Mouse (Mus musculus): ENCODE data around the gene Pcsk5.

Pcsk5 gene

DNA sequence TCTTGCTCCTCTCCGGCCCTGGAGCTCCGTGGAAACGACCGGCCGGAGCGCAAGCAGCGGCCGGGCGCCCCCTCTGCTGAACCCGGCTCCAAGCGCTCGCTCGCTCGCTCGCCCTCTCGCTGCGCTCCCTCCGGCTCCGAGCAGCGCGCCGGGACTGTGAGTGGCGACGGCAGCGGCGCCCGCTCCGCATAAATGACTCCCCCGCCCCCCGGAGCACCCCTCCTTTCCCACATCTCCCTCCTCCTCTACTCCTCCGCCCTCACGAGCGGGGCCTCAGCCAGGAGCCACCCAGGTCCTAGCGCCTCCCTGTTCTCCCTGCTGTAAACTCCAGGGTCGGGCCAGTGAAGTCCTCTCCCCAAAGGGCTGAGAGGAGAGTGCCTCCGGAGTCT, at the start of gene Pcsk5:
Pcsk5 (minus strand) TSS at position 162 of the 389 bp plus-strand sequence.
- peak; percentile 84 for DNase-seq

DNA sequence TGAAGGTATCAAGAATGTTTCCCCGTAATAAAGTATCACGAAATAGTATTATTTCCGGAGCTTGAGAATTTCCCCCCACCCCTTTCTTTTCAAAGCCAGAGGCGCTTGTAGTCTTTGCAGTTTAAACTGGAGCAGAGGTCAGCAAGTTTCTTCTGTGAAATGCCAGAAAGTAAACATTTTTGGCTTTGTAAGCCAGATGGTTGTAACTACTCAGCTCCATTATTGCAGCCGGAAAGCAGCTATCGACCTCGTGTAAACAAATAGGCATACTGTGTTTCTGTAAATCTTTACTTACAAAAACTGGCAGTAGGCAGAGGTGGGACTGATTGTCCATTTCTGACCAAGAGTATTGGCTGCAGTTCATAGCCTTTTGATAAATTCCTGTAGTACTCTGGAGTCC, 38.4 kb upstream of the Pcsk5 start:
- no peak for DNase-seq

- no peak for DNase-seq
These were observed 37.0 kb upstream of the Pcsk5 start for GRCm38 (mm10) chr19:17874388-17874787.

DNA sequence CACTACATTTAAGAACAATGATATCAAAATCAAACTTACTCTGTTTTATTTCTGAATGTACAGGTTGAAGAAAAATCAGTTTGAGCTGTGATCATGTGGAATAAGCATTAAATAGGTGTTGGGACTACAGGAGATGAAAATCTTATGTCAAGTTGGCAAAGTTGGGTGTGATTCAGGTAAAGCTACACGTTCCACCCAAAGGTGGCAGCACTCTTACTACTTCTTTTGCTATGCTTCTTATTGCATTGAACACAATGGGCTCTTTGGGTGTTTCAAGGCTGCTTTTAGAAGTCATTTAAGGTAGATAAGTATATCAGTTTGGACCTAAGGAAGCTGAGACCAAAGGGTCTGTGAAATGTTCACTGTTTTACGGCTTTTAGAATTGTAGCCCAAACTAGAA, 36.3 kb upstream of the Pcsk5 start:
- no peak for DNase-seq

GRCm38 (mm10) chr19:17866317-17866891, 29.0 kb upstream of the Pcsk5 start:
- no peak for DNase-seq

DNA sequence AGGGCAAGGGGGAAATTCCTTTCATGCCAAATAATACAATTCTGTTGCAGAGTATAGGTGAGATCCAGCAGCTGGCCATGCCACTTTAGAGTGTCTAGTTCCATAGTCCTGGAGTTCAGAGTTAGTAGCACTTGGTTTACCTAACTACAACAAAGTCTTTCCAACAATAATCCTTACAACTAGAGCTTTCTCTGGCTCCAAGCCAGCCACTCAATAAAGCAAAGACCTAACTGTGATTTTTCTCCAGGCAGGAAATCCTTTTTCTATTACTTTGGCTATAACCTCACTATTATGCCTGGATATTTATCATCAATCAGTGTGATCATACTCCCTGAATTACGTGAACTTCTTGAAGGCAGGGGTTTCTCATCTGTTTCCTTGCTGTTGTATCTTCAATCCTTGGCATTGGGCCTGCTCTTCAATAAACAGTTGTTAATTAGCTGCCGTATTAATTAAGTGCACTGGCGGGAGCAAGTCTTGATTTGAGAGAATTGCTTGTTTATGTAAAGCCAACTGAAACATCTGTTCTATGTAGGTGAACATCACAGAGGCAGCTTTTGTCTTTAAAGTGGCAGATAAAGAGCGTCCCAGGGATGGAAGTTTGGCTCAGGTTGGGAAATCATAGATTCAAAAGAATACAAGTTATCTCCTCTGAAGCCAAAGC, 23.1 kb upstream of the Pcsk5 start:
- no peak for DNase-seq

DNA sequence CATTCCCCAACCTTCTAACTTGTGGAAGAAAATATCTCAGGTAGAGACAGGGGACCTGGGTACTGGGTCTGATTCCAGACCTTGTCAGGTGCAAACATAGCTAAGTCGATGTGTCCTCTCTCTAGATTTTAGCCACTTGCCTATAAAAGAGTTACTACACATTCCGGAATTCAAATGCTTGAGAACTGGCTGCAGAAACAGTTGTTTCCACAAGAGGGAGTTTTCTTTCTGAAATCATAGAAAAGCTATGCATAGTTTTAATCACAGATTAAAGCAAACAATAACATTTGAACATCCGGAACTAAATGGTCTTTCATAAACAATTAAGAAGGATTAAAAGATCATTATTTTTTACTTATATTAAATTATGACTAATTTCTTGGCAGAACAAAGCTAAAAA, 19.3 kb upstream of the Pcsk5 start:
- DNase-seq, result peak; percentile 3

GRCm38 (mm10) chr19:17848417-17848816, 11.0 kb upstream of the Pcsk5 start:
- no peak for DNase-seq

- DNase-seq, result no peak
These were observed 8.5 kb upstream of the Pcsk5 start for GRCm38 (mm10) chr19:17845967-17846366.

DNA sequence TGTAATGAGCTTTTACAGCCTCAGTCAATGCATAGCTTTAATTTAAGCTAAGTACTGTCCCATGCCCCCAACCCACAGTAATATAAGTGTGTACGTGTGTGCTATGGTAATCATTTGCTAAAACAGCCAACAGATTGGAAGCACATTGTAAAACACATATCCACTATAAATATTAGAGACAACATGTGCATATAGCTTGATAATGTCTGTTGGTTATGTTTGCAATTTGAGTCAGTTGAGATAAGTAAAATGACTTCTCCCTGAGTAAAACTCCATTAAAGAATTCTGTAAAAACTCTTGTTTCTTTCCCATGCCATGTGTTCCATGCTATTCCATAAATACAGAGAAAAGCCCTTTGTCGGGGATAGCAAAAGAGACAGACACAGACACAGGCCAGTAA, 4.2 kb upstream of the Pcsk5 start:
- no peak for DNase-seq

DNA sequence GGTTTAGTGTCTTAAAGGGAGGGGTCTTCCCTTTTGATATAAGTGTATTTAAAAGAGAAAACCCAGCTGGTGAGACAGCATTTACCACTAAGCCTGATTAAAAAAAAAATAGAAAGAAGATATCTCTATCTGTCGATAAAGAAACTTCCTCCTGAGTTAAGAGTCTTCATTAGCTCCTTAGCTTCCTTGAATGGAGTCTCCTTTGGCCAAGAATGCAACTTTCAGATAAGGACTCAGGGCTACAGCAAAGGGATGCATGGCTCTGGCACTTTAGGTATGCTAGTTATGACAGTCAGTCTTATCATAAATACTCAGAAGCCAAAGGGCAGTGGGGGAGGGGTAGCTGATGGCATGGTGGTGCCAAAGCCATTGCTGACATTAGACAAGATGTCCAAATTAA, 2.4 kb upstream of the Pcsk5 start:
- no peak for DNase-seq

DNA sequence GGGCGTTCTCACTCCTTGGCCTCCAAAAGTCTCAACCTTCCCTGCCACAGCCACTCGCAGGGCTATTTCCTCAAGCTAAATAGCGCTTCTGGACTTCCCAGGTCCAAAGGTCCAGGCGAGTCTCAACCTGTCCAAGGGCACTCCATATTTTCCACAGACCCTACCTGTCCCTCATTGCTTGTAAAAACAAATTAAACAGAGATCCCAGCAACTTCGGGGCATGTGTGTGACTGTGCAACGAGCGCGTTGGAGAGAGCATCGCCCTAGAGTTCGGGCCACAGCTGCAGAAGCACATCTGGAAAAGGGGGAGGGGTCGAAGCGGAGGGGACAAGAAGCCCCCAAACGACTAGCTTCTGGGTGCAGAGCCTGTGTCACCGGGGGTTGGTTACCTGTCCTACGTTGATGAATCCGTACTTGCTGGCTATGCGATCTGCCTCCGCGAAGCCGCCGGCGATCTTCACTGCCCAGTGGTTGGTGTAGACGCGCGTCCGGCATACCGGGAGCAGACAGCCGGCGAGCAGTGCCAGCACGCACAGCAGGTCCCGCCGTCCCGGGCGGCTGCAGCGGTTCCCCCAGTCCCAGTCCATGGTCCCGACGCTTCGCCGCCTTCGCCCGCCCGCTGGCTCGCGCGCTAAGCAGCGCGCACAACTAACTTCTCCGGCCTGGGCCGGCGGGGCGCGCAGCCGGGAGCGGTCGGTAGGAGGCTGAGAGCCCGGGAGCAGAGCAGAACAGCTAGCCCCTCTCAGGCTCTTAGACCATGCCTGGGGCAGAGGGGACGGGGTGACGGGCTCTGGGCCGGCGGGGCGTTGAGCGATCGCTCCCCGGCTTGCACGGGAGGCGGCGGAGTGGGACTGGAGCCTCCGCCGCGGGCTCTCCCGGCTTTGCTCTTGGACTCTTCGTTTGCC, 614 bp downstream of the Pcsk5 start:
- peak; percentile 57 for DNase-seq

- DNase-seq, result peak; percentile 23
These were observed 1.5 kb downstream of the Pcsk5 start for GRCm38 (mm10) chr19:17835681-17836565.

- DNase-seq, result no peak
These were observed 2.5 kb downstream of the Pcsk5 start for GRCm38 (mm10) chr19:17834894-17835293.

- no peak for DNase-seq
These were observed 6.1 kb downstream of the Pcsk5 start for GRCm38 (mm10) chr19:17831376-17831775.

GRCm38 (mm10) chr19:17828414-17828813, 9.0 kb downstream of the Pcsk5 start:
- no peak for DNase-seq

- no peak for DNase-seq
These were observed 10.7 kb downstream of the Pcsk5 start for GRCm38 (mm10) chr19:17826694-17827093.

DNA sequence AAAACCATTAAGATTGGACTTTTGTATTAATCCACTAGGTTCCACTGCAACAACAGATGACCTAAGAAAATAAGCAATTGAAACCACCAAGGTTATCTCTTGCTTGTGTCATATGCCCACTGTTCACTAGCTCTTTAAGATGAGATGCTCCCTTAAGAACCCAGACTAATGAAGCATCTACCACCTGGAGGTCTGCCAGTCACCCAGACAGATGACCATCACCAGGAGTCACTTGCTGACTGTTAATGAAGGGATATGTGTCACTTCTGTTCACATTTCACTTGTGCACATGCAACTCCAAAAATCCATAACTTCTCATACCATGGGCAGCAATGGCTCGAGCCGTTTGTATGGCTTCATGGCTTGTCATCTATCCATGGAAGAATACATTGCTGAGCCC, 17.4 kb downstream of the Pcsk5 start:
- DNase-seq, result no peak

- peak; percentile 40 for DNase-seq
These were observed 18.4 kb downstream of the Pcsk5 start for GRCm38 (mm10) chr19:17819081-17819480.

DNA sequence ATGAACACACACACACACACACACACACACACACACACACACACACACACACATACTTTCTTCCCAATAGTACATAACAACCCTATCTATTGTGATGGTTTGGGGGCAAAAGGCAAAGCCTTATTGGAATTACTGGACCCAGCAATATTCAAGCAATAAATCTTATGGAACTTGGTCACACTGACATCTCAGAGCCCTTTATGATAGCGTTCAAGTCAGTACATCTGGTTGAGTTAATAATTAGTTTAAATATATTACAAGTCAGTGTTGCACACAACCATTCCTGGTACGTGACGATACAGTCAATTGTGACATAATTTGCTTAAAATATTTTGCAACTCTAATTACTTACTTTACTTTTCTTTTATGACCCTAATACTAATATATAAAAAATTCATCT, 22.4 kb downstream of the Pcsk5 start:
- DNase-seq, result no peak

GRCm38 (mm10) chr19:17813449-17813990, 23.9 kb downstream of the Pcsk5 start:
- DNase-seq, result no peak

DNA sequence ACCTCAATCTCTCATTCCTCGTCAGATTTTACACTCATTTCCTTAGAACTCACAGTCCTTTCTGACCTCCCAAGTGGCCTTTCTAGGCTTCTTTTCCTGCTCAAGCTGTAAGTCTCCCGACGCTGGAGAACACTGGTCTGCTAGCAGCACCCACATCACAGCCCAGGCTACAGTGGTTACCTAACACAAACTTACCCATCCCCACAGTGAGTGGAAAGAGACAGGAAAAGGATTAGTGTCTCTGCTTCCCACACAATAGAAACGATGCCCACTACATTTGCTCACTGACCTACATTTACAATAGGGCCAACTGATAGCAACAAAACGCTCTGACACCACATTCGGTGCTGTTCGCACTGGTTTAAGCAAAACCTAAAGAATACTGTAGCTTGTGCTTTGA, 24.8 kb downstream of the Pcsk5 start:
- no peak for DNase-seq

GRCm38 (mm10) chr19:17806626-17807025, 30.8 kb downstream of the Pcsk5 start:
- no peak for DNase-seq
